Mouse (Mus musculus) intestine, postnatal 0 days (tissue): Measurements from ENCODE around the gene Glud1. TPM values are rescaled to one million over a fixed set of nuclear protein-coding genes. Genes with fewer than 3 reads are reported as not detected.

Source experiments
- ATAC-seq: fragments of 200-750 bp; cut with Nextera tagmentation; 2 replicates; pipeline ENCODE4 v1.8.0; 2017; ENCODE audit warnings: mild to moderate bottlenecking, moderate TSS enrichment, moderate library complexity
- H3K27ac ChIP-seq: fragments of 300-500 bp; sonication (generic); 2 replicates; pipeline ENCODE4 v1.5.1; 2014; ENCODE audit warnings: mild to moderate bottlenecking, low read depth, low read length, moderate library complexity
- H3K27me3 ChIP-seq: fragments of 300-500 bp; sonication (generic); replicated peaks from 2 replicates; pipeline ENCODE4 v1.6.1; 2014; ENCODE audit warnings: low read length, mixed read lengths; ENCODE audit not compliant: control insufficient read depth, insufficient read depth
- H3K36me3 ChIP-seq: fragments of 300-500 bp; sonication (generic); 2 replicates; pipeline ENCODE4 v1.6.1; 2014; ENCODE audit warnings: mild to moderate bottlenecking, moderate library complexity; ENCODE audit not compliant: control insufficient read depth, insufficient read depth
- H3K4me1 ChIP-seq: fragments of 300-500 bp; sonication (generic); replicated peaks from 2 replicates; pipeline ENCODE4 v1.6.1; 2014; ENCODE audit warnings: antibody characterized with exemption, low read length, mixed read lengths; ENCODE audit not compliant: control insufficient read depth, insufficient read depth
- H3K4me2 ChIP-seq: fragments of 300-500 bp; sonication (generic); replicated peaks from 2 replicates; pipeline ENCODE4 v1.6.1; 2014; ENCODE audit warnings: low read depth, mild to moderate bottlenecking, moderate library complexity
- H3K4me3 ChIP-seq: fragments of 300-500 bp; sonication (generic); 2 replicates; pipeline ENCODE4 v1.5.1; 2014; ENCODE audit warnings: low read depth, low read length
- H3K9ac ChIP-seq: fragments of 300-500 bp; sonication (generic); 2 replicates; pipeline ENCODE4 v1.6.1; 2014; ENCODE audit warnings: mild to moderate bottlenecking, low read depth, low read length
- H3K9me3 ChIP-seq: fragments of 300-500 bp; sonication (generic); 2 replicates; pipeline ENCODE4 v1.6.1; 2016; ENCODE audit warnings: mixed run types; ENCODE audit not compliant: control insufficient read depth
- CTCF ChIP-seq: sonication (generic); IDR thresholded peaks from 2 replicates; pipeline ENCODE4 v1.5.1; 2016; ENCODE audit warnings: low read depth, mild to moderate bottlenecking, control low read depth, antibody characterized with exemption, moderate library complexity
- WGBS: fragments of 180-500 bp; shearing (Covaris S2); extraction: QIAGEN DNeasy Blood & Tissue Kit; methylation state at CpG from one replicate; pipeline ENCODE4 v1.1.7; 2014; 5-methylcytosine and 5-hydroxymethylcytosine counted together
- polyA plus RNA-seq: library from polyadenylated mRNA; unstranded; fragments of >200 nt; fragmentation: Nextera tagmentation; extraction: Ambion mirVana; gene quantifications from 2 replicates; pipeline ENCODE4 v1.2.1, GENCODE M21; 2015

Gene Glud1
- 40.8 TPM in 2 replicates for polyA plus RNA-seq

GRCm38 (mm10) chr14:34310234-34310965 lies at the start of gene Glud1, which contains the start of gene Shld2:
TSS of gene Glud1 (plus strand) at chr14:34310727.
TSS of gene Shld2 (minus strand) at chr14:34310493.
- WGBS, result under 1% methylated on average over 93 of the region's 100 CpGs
- Histone ChIP-seq H3K27me3 (no peaks in the 10 kb centered on the region), H3K9me3 (no peaks in the 10 kb centered on the region), H3K27ac (peak within 1 kb of the TSS; percentile 96), H3K4me3 (peak within 1 kb of the TSS; percentile 92), H3K4me2 (peak within 1 kb of the TSS; percentile 86), H3K4me1 (0 out of 2 replicates have a peak, but pooled peaks cover 2% of the 10 kb centered on the region), H3K36me3 (no peaks in the 10 kb centered on the region; the same call in 1 of the 2 replicates), H3K9ac (peak within 1 kb of the TSS; percentile 87)
- peak; percentile 97 for ATAC-seq
- peak; percentile 34 for TF ChIP-seq CTCF

GRCm38 (mm10) chr14:34268046-34268445 lies 42.5 kb upstream of the Glud1 start:
- H3K36me3 ChIP-seq, result no peaks in the 10 kb centered on the region
- TF ChIP-seq CTCF, result no peak
- no peaks in the 10 kb centered on the region for H3K9me3 ChIP-seq
- ATAC-seq, result no peak
- H3K4me2 ChIP-seq, result no peak overlapping the region
- H3K4me1 ChIP-seq, result no peaks in the 10 kb centered on the region
- no peak overlapping the region for H3K9ac ChIP-seq
- no peaks in the 10 kb centered on the region for H3K27me3 ChIP-seq
- no peak overlapping the region for H3K4me3 ChIP-seq
- no peak overlapping the region for H3K27ac ChIP-seq
- 51% methylated on average over 9 of the region's 9 CpGs for WGBS

GRCm38 (mm10) chr14:34273280-34273679 lies 37.2 kb upstream of the Glud1 start:
- no peak overlapping the region for H3K27ac ChIP-seq
- H3K4me3 ChIP-seq, result no peak overlapping the region
- no peaks in the 10 kb centered on the region for H3K9me3 ChIP-seq
- TF ChIP-seq CTCF, result peak; percentile 76
- H3K4me1 ChIP-seq, result no peaks in the 10 kb centered on the region
- ATAC-seq, result no peak
- no peaks in the 10 kb centered on the region for H3K36me3 ChIP-seq
- 35% methylated on average over 2 of the region's 2 CpGs for WGBS
- no peak overlapping the region for H3K9ac ChIP-seq
- no peaks in the 10 kb centered on the region for H3K27me3 ChIP-seq
- no peak overlapping the region for H3K4me2 ChIP-seq

- H3K9ac ChIP-seq, result no peak overlapping the region
- H3K4me1 ChIP-seq, result no peaks in the 10 kb centered on the region
- no peak overlapping the region for H3K4me3 ChIP-seq
- no peaks in the 10 kb centered on the region for H3K36me3 ChIP-seq
- H3K4me2 ChIP-seq, result no peak overlapping the region
- WGBS, result 61% methylated on average over 3 of the region's 3 CpGs
- no peaks in the 10 kb centered on the region for H3K9me3 ChIP-seq
- ATAC-seq, result no peak
- no peak overlapping the region for H3K27ac ChIP-seq
- no peaks in the 10 kb centered on the region for H3K27me3 ChIP-seq
- no peak for TF ChIP-seq CTCF
Measured at GRCm38 (mm10) chr14:34274141-34274540, 36.4 kb upstream of the Glud1 start.

DNA sequence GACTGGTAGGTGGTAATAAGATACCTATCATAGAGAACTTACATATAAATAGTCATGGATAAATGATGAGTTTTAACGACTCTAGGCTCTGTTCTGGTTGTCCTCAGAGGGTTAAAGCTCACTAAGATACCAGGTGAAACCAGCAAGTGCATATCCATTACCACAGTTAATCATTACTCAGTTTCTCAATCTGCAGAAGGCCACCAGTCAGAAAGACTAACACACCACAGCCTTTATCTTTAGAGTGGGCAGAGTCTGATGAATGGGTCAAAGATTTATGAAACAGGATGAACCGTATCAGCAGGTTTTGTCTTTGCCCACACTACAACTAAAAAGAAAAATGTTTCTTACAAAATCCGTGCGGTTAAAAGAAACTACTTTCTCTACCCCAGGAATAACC lies 35.3 kb upstream of the Glud1 start:
- 33% methylated on average over 4 of the region's 4 CpGs for WGBS

GRCm38 (mm10) chr14:34279726-34280125 lies 30.8 kb upstream of the Glud1 start:
- Histone ChIP-seq H3K27me3 (no peaks in the 10 kb centered on the region), H3K36me3 (no peaks in the 10 kb centered on the region), H3K27ac (no peak overlapping the region), H3K9ac (no peak overlapping the region), H3K4me2 (no peak overlapping the region), H3K4me3 (no peak overlapping the region), H3K4me1 (no peaks in the 10 kb centered on the region), H3K9me3 (no peaks in the 10 kb centered on the region)
- no peak for TF ChIP-seq CTCF
- no peak for ATAC-seq
- 84% methylated on average over 4 of the region's 4 CpGs for whole genome bisulfite sequencing

More for the DNA sequence above, 35.3 kb upstream of the Glud1 start:
- no peaks in the 10 kb centered on the region for H3K27me3 ChIP-seq
- H3K4me1 ChIP-seq, result no peaks in the 10 kb centered on the region
- no peaks in the 10 kb centered on the region for H3K9me3 ChIP-seq
- H3K4me3 ChIP-seq, result no peak overlapping the region
- no peaks in the 10 kb centered on the region for H3K36me3 ChIP-seq
- H3K4me2 ChIP-seq, result no peak overlapping the region
- H3K9ac ChIP-seq, result no peak overlapping the region
- peak; percentile 94 for ATAC-seq
- no peak overlapping the region for H3K27ac ChIP-seq
- no peak for TF ChIP-seq CTCF
